Comparison of ENCODE assay signal across 10 mouse cellular contexts in the genomic region with DNA sequence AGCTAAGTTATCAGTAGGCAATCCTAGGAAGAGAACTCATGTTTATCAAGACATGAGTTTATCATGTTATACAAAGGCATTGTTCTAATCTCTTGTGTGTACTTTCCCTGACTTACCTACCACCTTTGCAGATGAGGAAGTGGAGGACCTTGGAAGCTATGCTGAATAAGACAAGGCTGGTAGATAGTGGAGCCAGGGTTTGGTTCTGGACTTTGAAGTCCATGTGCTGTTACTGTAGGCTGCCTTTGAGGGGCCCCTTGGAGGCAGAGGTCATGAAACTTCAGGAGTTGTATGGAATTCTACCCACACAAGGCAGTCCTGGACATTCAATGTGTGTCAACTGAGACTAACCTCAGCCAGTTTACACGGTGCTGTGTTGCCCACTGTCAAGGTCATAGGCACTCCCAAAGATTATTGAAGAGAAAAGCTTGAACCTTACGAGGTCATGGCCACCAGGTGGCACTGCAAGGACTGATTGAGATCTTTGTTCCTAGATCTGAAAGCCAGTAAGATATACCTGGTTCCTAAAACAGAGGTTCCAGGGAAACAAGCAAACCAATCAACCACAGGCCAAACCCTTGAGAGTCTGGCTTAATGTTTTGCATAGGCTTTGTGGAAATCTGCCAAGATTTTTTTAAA.
A peak's percentile ranks its signal among the peaks of the same experiment; 100 is the strongest.
DNase-seq lines count a peak whose midpoint lies in the region; ATAC-seq lines count a peak whose summit lies in the region.
"Had no signal": no experiment of that assay in that cellular context is flagged by ENCODE, and none has a peak within 500 bp of the region (broad histone marks: within the 10 kb centered on the region; RNA-seq: fewer than 3 reads in every experiment).

No protein-coding gene starts in this region.

- no peak overlapping the region for H3K27ac ChIP-seq in embryonic facial prominence, embryonic 11.5 days (replicated peaks; ENCODE audit: low read depth, low read length)
- H3K27ac ChIP-seq in limb, embryonic 10.5 days: no peak overlapping the region
- H3K27ac ChIP-seq: heart, embryonic 13.5 days; stomach, embryonic 15.5 days had no signal

- H3K9me3 ChIP-seq in embryonic facial prominence, embryonic 11.5 days (replicated peaks; ENCODE audit: control insufficient read depth, low read length): no peaks in the 10 kb centered on the region
- no peaks in the 10 kb centered on the region for H3K9me3 ChIP-seq in limb, embryonic 10.5 days (replicated peaks)
- H3K9me3 ChIP-seq: heart, embryonic 13.5 days; stomach, embryonic 15.5 days had no signal

- DNase-seq in urinary bladder, adult 18-20 months (ENCODE audit: low spot score in 2 of 2): peak; percentile 30 to 51
- no peak for DNase-seq in urinary bladder, adult 2 months (ENCODE audit: low spot score)
- peak; percentile 17 to 38 for DNase-seq in adrenal gland, postnatal 4 days (ENCODE audit: low spot score in 2 of 2)
- peak; percentile 83 for DNase-seq in embryonic facial prominence, embryonic 11.5 days (ENCODE audit: low spot score)
- DNase-seq in hindlimb bud, embryonic 11.5 days (ENCODE audit: extremely low spot score, low read depth, low spot score): peak; percentile 60
- DNase-seq in limb, embryonic 10.5 days (ENCODE audit: low spot score): peak; percentile 80
- DNase-seq in retina, postnatal 7 days (ENCODE audit: low read depth, low spot score): peak; percentile 49

- ATAC-seq in embryonic facial prominence, embryonic 11.5 days (replicated peaks; ENCODE audit: insufficient number of reproducible peaks, low FRiP score, low TSS enrichment, low read depth): no peak
- no peak for ATAC-seq in megakaryocyte-erythroid progenitor cell, adult 5-6 weeks (replicated peaks; ENCODE audit: low FRiP score, low TSS enrichment, poor library complexity, severe bottlenecking)

- H3K4me1 ChIP-seq in embryonic facial prominence, embryonic 11.5 days (ENCODE audit: control insufficient read depth, insufficient read depth, low read length): no peaks in the 10 kb centered on the region
- H3K4me1 ChIP-seq in limb, embryonic 10.5 days: peaks cover 16% of the 10 kb centered on the region
- H3K4me1 ChIP-seq: stomach, embryonic 15.5 days had no signal

- WGBS in embryonic facial prominence, embryonic 11.5 days: 18% methylated on average over 2 of the region's 2 CpGs
- WGBS in limb, embryonic 10.5 days: 21% methylated on average over 2 of the region's 2 CpGs

- no peaks in the 10 kb centered on the region for H3K27me3 ChIP-seq in embryonic facial prominence, embryonic 11.5 days (ENCODE audit: control insufficient read depth, insufficient read depth, low read length)
- no peaks in the 10 kb centered on the region for H3K27me3 ChIP-seq in limb, embryonic 10.5 days (ENCODE audit: low read depth, poor library complexity, severe bottlenecking)
- H3K27me3 ChIP-seq: heart, embryonic 13.5 days; stomach, embryonic 15.5 days had no signal

- no peaks in the 10 kb centered on the region for H3K36me3 ChIP-seq in embryonic facial prominence, embryonic 11.5 days (replicated peaks; ENCODE audit: control insufficient read depth, insufficient read depth, low read depth, low read length)
- H3K36me3 ChIP-seq in limb, embryonic 10.5 days: no peaks in the 10 kb centered on the region
- H3K36me3 ChIP-seq: heart, embryonic 13.5 days; stomach, embryonic 15.5 days had no signal

- no peak overlapping the region for H3K4me3 ChIP-seq in embryonic facial prominence, embryonic 11.5 days (ENCODE audit: low read depth, low read length)
- no peak overlapping the region for H3K4me3 ChIP-seq in limb, embryonic 10.5 days
- H3K4me3 ChIP-seq: heart, embryonic 13.5 days; stomach, embryonic 15.5 days had no signal

- H3K4me2 ChIP-seq in embryonic facial prominence, embryonic 11.5 days (ENCODE audit: low read depth, low read length): no peak overlapping the region
- H3K4me2 ChIP-seq: heart, embryonic 13.5 days; stomach, embryonic 15.5 days had no signal

- H3K9ac ChIP-seq in embryonic facial prominence, embryonic 11.5 days (replicated peaks; ENCODE audit: low read length): no peak overlapping the region
- H3K9ac ChIP-seq: heart, embryonic 13.5 days; stomach, embryonic 15.5 days had no signal
